Mouse (Mus musculus) heart, postnatal 10 days (tissue): ENCODE measurements around the gene Cog5. TPM values are rescaled to one million over a fixed set of nuclear protein-coding genes. Genes with fewer than 3 reads are reported as not detected.

Experiments used
- DNase-seq, 2 experiments: peaks; one replicate each; pipeline ENCODE4 v3.0.0; 2021
- intact Hi-C: fragments of 180-260 bp; cut with DNase I; formaldehyde crosslinking; loops from one replicate; pipeline ENCODE4 v1.15.1; 2025
- total RNA-seq, 2 experiments: library from RNA; stranded (reverse); gene quantifications; 2 replicates each; pipeline ENCODE4 v1.2.3; 2021

Cog5 gene
- total RNA-seq, 2 experiments from 2014 or later: 54.9 to 69.8 TPM

DNA sequence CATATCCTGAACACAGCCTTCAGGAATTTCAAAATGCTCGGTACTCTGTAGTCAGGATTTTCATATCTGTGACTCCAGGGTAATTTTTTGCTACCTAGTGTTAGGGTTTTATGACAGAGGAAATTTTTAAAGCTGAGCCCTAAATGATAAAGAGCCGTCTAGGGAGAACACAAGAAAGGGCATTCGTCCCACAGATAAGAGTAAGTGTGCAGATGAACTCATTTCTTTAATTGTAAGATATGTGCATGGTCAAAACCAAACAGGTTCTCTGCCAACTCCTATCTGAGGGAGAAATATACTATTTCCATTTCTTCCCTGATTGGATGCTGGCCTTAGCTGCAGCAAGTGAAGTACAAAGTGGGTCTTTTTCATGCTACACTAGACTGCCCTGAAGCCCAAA, 269.5 kb downstream of the Cog5 start:
- no peak for DNase-seq
- intact Hi-C loops: loop anchor here (10.0 kb wide), 1 partner anchor 549 kb away; no protein-coding TSS in a partner anchor

DNA sequence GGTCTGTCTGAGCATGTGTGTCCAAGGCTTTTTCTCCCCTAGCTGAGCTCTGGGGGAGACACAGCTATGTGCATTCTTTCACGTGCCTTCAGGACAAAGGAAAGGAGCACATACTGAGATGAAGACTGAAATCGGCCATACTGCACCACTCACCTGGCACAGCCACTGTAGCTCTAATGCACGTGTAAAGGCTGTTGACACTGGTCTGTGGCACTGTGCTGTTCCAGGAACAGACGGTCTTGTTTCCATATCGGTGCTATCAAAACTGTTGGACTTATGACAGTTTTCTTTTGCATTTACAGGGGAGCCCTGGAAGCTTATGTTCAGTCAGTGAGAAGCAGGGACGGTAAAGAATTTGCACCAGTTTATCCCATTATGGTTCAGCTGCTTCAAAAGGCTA, 270.7 kb downstream of the Cog5 start:
- intact Hi-C loops: loop anchor here (5.0 to 10.0 kb wide), 2 partner anchors 198 to 551 kb away; no protein-coding TSS in a partner anchor
- no peak for DNase-seq

DNA sequence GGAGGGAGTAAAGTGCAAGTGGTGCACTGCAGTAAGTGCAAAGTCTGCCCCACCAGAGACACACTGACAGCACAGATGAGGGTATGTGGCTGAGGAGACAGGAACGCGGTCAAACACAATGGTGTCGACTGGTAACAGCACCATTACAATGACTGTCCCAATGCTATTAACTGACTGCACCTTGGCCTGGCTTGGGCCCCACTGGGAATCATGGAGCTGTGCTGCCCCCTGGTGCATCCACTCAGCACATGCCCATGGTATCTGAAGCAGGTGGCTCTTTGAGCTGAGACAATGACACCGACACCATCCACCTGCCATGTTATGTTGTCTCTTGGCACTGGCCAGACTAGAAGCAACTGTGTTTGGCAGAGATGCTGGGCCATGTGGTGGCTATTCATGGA, 272.0 kb downstream of the Cog5 start:
- peak; percentile 89 to 90 for DNase-seq

DNA sequence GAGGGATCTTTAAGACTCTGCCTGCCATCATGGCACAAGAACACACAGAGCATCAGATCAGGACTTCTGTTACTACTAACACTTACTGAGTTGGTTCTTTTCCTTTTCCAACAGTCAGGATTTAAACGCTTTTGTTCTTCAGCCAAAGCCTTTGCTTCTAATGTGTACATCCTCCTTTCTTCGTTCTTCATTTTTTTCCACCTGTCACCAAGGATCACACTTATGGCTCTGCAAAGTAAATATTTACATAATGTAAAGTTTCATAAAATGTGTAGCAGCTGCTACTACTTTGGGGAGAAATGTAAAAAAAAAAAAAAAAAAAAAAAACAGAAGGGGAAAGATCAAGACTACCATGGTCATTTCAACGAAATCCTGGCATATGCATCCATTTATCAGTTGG, 273.8 kb downstream of the Cog5 start:
- intact Hi-C loops: loop anchor here (5.0 to 10.0 kb wide), 2 partner anchors 201 to 554 kb away; no protein-coding TSS in a partner anchor
- no peak for DNase-seq

More for the DNA sequence above, 272.0 kb downstream of the Cog5 start:
- intact Hi-C loops: loop anchor here (2.0 to 10.0 kb wide), 3 partner anchors 199 to 552 kb away; no protein-coding TSS in a partner anchor

DNA sequence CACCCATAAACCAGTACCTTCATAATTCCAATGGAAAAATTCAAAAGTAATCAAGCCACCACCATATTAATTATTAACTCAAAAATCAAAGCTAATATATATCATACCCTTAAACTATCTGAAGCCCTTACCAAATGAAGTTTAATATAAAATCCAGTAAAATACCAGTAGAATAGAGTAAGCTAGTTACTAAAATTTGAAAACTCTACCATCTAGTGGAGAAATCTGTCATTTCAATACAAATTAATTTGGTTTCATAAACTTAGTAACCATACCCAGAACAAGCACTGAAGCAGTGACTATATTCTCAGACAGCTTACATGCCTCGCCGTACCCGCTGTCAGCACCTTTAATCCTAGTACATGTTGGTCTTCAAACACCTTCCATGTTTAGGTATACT, 277.1 kb downstream of the Cog5 start:
- DNase-seq: no peak
- intact Hi-C loops: no loop called here

DNA sequence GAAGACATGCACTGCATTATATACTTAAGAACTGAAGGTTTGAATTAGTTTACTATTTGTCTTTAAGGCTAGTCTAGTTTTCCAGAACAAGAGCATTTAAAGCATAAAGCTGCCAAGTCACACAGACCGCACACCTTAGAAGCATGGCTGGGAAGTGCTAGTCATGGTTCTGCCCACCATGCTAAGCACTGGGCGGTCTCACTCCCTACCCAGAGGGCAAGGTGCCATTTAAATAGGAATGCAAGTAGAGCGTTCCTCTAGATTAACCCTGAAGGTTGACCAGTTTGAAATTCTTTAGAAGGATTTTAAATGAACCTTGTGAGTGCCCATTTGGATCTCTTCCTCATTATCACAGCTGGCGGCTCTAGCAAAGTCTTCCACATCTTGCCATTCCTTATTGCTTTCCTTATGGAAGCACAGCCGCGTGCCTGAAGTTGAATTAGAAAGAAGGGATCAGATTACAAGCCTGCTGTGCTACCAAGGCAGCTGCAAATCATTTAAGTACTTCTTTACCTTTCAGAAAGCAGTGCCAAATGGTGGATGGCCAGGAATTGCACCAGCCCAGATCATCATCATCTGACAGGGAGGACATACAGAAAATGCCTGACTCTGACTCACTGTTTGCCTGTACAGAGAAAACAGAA, 282.1 kb downstream of the Cog5 start:
- no peak for DNase-seq
- intact Hi-C loops: no loop called here

DNA sequence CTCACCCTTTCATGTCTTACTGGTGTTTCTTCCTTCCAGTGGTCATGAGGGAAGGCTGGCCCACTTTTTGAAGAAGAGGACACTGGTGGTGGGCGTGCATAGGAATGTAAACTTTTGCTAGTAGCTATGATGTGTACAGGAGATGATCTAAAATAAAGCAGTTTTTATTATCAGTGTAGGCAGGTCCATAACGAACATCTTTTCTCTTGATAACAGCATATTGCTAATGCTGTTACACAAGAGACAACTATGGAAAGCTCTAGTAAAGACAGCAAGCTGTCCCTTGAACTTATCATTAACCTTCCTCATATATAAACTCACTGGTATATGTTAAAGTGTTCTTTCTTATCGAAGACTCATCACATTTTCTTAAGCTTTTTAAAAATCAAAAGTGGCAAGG, 282.9 kb downstream of the Cog5 start:
- intact Hi-C loops: no loop called here
- no peak for DNase-seq

DNA sequence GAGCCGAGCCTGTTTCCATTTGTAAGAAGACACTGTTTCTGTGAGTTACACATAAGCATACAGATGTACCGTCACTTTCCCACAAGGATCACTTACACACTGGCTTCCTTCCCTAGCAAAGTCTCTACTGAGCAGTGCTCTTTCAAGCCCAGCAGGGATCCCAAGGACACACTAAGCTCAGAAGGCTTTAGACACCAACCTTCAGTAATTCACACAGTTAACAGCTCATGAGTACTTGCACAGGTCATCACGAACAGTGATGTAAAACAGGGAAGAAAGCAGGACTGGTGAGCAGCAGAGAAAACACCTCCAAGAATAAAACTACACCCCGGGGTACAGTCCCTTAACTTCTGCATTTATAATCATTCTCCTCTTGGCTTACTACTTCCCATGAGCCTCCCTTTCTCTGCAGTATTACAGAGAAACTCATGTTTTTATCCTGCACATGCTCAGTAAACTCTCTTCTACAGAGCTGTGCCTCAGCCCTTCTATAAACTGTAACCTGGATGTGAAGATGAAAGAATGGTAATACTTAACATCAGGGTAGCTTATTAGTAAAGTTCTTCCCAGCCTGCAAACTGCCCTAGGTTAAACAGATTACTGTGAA, 283.8 kb downstream of the Cog5 start:
- intact Hi-C loops: no loop called here
- no peak for DNase-seq

DNA sequence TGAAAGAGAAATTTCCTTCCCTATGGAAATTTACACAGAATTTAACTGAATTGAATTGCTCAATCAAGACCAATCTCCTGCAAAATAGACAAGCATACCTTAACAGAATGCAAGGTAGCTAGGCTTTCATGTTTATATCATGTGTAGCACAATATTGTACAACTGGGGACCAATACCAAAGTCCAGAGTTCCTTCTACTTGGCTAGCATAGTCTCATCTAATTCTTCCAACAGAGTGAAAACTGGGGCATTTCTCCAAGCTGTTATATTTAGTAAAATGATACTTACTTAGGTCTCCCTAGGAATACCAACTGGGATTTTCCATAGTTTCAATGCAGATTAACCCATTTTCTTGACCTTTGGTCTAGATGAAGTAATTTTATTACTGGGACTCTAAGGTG, 284.4 kb downstream of the Cog5 start:
- no peak for DNase-seq
- intact Hi-C loops: no loop called here

DNA sequence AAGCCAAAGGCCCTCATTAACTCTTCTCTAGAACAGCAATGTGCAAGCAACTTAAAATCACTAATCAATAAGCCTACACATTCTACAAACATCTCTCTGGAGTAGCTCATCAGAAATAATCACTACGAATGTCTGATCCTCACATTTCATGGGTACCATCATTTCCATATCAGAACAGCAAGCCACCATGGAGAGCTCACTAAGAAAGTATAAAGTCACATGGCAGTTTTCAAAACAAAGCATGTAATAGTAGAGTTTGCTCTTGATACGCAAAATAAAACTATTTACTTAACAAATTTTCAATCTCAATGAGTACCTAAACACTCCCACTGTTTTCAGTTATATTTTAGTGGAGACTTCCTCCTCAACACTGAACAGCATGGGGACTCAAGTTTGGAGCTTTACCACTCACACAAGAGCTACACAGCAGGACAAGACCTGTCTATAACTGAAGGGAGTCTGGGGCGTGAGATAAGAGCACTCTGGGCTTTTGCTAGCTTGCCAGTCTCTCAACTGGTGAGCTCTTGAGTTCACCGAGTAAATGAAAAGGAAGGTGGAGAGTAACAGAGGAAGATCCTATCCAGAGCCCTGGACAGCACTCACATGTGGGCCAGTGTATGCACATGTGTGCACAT, 288.5 kb downstream of the Cog5 start:
- DNase-seq: no peak
- intact Hi-C loops: no loop called here

DNA sequence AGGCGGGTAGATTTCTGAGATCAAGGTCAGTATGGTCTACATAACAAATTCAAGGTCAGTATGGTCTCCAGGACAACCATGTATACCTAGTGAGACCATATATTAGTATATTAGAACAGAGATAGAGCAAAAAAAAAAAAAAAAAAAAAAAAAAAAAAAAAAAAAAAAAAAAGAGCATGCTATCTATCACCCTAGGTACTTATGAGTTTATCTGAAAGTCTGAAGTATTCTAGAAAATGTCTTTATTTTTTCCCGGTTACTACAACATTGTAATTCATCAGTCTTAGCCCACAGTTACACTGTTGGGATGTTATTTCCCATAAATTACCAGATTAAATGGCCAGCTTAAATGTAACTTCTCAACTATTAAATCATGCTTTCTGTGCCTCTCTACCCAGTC, 289.7 kb downstream of the Cog5 start:
- intact Hi-C loops: no loop called here

DNA sequence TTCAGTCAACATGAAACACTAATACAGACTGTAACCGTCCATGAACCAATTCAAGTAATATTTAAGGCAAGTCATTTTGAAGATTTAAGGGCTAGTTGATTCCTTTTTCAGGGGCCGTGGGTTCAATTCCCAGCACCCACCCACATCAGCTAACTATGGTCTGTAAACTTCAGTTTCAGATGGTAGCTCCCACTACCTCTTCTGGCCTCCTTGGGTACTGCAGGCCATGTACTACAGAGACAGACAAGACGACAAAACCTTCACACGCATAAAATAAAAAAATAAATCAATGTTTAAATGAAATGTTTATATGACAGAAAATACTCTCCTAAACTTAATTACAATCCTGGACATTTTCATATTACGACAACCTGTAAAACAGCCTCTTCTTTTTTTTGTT, 292.8 kb downstream of the Cog5 start:
- DNase-seq: no peak
- intact Hi-C loops: no loop called here

More for the DNA sequence above, 289.7 kb downstream of the Cog5 start:
- DNase-seq: no peak

DNA sequence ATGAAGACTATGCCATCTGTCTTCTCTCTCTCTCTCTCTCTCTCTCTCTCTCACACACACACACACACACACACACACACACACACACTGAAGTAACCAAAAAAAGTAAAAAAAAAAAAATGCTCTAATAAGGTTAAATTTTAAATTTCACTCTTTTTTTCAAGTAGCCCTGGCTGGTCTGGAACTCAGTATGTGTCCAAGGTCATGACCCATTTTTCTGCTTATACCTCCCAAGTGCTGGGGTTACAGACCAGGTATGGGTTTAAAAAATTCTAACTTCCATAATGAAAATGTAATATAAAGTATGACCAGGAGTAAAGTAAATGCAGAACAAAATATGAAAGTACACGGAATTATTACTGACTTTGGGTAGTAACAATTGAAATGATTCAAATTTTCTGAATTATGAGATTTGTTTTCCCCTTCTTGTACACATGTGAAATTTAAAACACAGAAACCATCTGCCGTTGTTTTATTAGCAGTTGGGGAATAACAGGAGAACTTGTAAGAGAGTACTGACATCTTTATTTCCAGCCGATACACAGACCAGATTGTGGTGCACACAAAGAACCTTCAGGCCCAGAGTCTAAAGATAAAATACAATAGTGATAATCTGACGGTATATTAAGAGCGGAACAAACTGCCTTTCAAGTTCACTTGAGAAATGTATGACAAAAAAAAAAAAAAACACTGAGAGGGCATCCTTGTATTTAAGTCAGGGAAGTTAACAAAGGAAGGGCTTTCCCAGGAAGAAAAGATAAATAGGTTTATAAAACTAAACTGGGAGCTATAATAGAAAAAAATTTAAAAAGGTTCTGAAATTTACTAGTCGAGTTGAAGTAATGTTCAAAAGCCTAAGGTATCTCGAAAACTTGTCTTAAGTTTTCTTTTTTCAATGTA, 293.7 kb downstream of the Cog5 start:
- DNase-seq: no peak
- intact Hi-C loops: no loop called here

DNA sequence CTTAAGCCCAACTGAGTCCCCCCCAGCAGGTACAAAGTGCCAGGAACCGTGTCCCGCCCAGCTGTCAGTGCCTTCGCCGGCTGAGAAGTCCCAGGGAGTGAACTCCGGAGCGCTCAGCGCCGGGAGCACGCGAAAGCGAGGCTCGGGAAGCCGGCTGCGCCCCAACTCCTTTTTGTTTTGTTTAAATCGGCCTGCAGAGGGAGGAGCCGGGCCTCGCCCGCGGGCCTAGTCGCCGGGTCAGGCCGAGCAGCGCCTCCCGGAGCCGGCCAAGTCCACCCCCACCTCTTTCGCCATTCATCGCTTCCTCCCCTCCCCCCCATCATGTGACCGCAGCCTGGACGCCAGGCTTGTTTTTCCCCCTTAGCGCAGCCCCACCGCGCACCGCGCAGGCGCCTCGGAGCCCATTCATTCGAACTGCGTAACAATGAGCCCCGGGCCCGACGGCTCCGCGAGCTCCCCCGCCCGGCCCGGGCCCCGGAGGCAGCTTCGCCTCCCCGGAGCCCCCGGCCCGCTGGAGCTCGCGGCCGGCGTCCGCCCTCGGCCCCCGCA, 294.6 kb downstream of the Cog5 start:
- intact Hi-C loops: no loop called here
- peak; percentile 95 to 96 for DNase-seq

DNA sequence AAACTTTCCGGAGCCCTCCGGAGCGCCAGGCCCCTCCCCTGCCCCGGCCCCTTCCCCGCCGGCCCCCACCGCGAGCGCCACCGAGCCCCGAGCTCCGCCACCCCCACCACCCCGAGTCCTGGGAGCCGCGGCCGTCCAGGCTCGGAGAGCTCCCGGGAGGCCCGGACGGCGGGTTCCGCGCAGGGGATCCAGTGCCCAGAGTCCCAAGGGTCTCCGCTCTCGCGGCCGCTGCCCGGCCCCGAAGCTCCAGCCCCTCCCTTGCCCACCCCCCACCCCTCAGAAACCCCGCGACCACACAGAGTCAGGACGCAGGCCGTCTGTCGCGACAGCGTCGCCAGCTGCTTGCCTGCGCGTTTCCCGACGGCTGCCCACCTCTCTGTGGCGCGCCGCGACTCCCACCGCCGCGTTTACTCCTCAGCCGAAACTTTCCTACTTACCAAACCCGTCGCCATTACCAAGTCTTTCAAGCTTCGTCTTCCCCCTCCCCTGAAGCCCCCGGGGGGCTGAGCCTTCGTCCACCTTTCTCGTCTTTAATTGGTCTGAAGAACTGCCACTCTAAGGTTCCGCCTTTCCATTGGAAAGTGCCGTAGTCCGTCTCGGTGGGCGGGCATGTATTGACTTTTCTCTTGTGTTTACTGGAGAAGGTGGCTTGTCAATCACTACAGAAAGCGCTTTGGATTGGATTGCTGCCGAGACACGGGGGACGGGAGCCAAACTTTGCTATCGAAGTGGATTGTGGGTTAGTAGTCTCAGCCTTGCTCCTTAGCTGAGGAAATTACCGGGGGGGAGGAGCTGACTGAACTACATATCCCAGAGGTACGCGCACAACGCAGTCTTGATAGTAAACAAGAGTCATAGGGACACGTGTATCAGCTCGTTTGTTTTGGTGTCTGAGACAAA, 295.3 kb downstream of the Cog5 start, which contains the start of gene Hbp1:
Hbp1 (minus strand) TSS at position 777 of the 900 bp plus-strand sequence.
- peak; percentile 100 for DNase-seq
- intact Hi-C loops: no loop called here

DNA sequence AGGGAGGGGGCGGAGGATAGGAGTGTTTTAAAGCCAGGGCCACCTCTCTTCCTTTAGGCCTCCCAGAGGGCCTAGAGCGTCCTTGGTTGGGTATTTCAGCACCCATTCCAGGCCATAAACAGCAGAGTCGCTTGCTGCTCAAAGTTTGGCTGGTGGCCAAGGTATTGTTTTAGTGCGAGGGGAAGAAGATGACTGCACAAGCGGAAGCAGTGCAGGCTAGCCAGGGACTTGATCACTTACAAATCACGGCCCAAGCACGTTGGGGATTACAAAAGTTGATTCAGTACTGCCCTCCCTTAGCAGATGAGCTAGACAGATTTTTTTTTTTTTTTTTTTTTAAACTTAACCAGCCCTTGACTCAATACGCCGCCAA, 296.0 kb downstream of the Cog5 start:
- intact Hi-C loops: no loop called here
- peak in 1 of 2 experiments; percentile 93 for DNase-seq

DNA sequence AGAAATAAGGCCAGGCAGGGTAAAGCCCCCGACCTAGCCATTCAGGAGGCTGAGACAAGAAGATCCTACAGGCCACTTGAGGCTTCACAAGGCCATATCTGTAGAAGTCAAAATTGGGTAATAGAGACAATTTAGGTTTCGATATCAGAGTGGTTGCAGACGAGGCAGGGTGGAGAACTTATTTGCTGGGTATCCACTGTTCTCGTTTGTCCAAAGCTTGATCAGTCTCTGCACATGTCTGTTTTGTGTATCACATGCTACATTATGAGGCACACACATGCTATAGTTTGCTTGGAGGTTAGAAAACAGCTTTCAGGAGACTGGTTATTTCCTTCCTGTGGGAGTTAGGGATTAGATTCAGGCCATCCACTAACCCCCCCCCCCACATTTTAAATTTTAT, 301.2 kb downstream of the Cog5 start:
- no peak for DNase-seq
- intact Hi-C loops: no loop called here

DNA sequence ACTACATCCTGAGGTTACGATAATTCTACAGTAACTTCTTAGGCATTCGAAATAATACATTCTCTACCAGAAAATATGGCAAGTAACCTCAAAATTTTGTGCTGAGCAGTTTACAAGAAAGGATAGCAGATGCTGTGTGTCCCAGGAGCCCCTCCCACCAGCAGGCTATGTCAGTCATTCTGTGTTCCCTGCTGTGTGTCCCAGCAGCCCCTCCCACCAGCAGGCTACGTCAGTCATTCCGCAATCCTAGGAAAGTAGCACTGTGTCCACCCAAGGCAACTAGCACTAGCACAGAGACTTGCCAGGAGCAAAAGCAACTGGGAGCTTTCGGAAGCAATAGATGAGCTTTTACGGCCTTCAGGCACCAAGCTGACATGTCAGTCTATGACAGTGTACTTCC, 309.4 kb downstream of the Cog5 start:
- intact Hi-C loops: loop anchor here (10.0 kb wide), 1 partner anchor 931 kb away; no protein-coding TSS in a partner anchor
- no peak for DNase-seq

DNA sequence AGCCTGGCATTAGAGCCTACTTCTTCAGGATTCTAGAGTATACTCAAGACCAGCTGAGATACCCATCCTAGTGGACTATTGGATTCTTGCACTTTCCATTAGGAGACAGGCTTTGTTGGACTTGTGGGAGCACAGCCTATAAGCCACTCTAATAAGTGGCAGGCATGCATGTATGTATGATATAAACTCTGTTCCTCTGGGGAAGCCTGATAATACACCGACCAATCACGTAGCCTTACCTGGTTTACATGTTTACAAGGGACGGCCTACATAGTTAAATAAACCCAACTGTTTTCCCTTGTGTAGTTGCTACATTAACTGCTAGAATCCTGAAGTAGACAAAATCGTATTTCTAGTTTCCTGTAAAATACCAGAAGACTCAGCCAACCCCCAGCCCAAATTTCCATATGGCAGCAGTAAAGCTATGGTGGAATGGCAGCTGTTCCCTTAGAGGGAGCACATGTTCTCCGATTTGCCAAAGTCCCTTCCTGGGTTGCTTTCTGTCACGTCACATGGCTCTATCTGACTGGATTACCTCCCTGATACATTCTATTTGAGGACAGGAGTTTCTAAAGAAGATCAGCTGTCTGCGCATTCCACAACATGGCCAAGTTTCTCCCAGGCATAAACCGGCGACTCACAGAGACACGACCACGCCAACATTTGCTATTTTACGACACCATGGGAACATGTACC, 311.0 kb downstream of the Cog5 start:
- no peak for DNase-seq
- intact Hi-C loops: loop anchor here (5.0 to 10.0 kb wide), 2 partner anchors 412 to 929 kb away; partner anchors contain the start of gene Ccdc71l
